Mouse (Mus musculus) hindbrain, embryonic 13.5 days (tissue): ENCODE measurements around the gene Nif3l1. TPM values are rescaled to one million over a fixed set of nuclear protein-coding genes. Genes with fewer than 3 reads are reported as not detected.
A peak's percentile ranks its signal among the peaks of the same experiment; 100 is the strongest.

ENCODE experiments used
- ATAC-seq: fragments of 200-750 bp; cut with Nextera tagmentation; 2 replicates; pipeline ENCODE4 v1.8.0; 2017; ENCODE audit warnings: moderate TSS enrichment; ENCODE audit not compliant: low FRiP score
- H3K27ac ChIP-seq: fragments of 300-500 bp; sonication (generic); 2 replicates; pipeline ENCODE4 v1.5.1; 2015; ENCODE audit warnings: inconsistent platforms, mild to moderate bottlenecking, moderate library complexity
- H3K27me3 ChIP-seq: fragments of 300-500 bp; sonication (generic); 2 replicates; pipeline ENCODE4 v1.6.1; 2015; ENCODE audit warnings: mild to moderate bottlenecking, inconsistent platforms
- H3K36me3 ChIP-seq: fragments of 300-500 bp; sonication (generic); 2 replicates; pipeline ENCODE4 v1.6.1; 2015; ENCODE audit warnings: mild to moderate bottlenecking, inconsistent platforms
- H3K4me1 ChIP-seq: fragments of 300-500 bp; sonication (generic); replicated peaks from 2 replicates; pipeline ENCODE4 v1.6.1; 2015; ENCODE audit warnings: inconsistent platforms
- H3K4me2 ChIP-seq: fragments of 300-500 bp; sonication (generic); 2 replicates; pipeline ENCODE4 v1.6.1; 2015; ENCODE audit warnings: inconsistent platforms, mild to moderate bottlenecking, moderate library complexity
- H3K4me3 ChIP-seq: fragments of 300-500 bp; sonication (generic); 2 replicates; pipeline ENCODE4 v1.5.1; 2015; ENCODE audit warnings: mild to moderate bottlenecking, inconsistent platforms
- H3K9ac ChIP-seq: fragments of 300-500 bp; sonication (generic); 2 replicates; pipeline ENCODE4 v1.6.1; 2015; ENCODE audit warnings: mild to moderate bottlenecking, inconsistent platforms
- H3K9me3 ChIP-seq: fragments of 300-500 bp; sonication (generic); 2 replicates; pipeline ENCODE4 v1.6.1; 2016; ENCODE audit warnings: inconsistent platforms
- WGBS: fragments of 180-500 bp; shearing (Covaris S2); methylation state at CpG from one replicate; pipeline ENCODE4 v1.1.7; 2015; 5-methylcytosine and 5-hydroxymethylcytosine counted together
- polyA plus RNA-seq: library from polyadenylated mRNA; unstranded; fragments of >200 nt; fragmentation: Nextera tagmentation; extraction: Ambion mirVana; gene quantifications from 2 replicates; pipeline ENCODE4 v1.2.1, GENCODE M21; 2015

Gene Nif3l1
- 53.7 and 58.9 TPM in 2 replicates for polyA plus RNA-seq

- Histone ChIP-seq H3K27me3 (no peaks in the 10 kb centered on the region), H3K36me3 (peaks cover 36% of the 10 kb centered on the region), H3K4me2 (peak within 1 kb of the TSS; percentile 77), H3K4me3 (peak within 1 kb of the TSS; percentile 61), H3K27ac (peak within 1 kb of the TSS; percentile 89), H3K4me1 (peaks cover 38% of the 10 kb centered on the region), H3K9ac (peak within 1 kb of the TSS; percentile 88), H3K9me3 (no peaks in the 10 kb centered on the region)
- under 1% methylated on average over 33 of the region's 33 CpGs for WGBS
- ATAC-seq, result peak; percentile 98
Observed at GRCm38 (mm10) chr1:58445143-58445722, at the start of gene Nif3l1, which contains the start of gene Ppil3. TSS of gene Nif3l1 (plus strand) at chr1:58445151. TSS of gene Ppil3 (minus strand) at chr1:58445486.

- Histone ChIP-seq H3K4me2 (no peak overlapping the region), H3K27ac (no peak overlapping the region)
- WGBS, result 93% methylated on average over 3 of the region's 3 CpGs
Observed at GRCm38 (mm10) chr1:58395341-58395740, 49.6 kb upstream of the Nif3l1 start.

GRCm38 (mm10) chr1:58396179-58396578 is 48.8 kb upstream of the Nif3l1 start:
- Histone ChIP-seq H3K9me3 (no peaks in the 10 kb centered on the region), H3K4me2 (no peak overlapping the region), H3K9ac (no peak overlapping the region), H3K27ac (no peak overlapping the region), H3K36me3 (peaks cover 62% of the 10 kb centered on the region), H3K27me3 (no peaks in the 10 kb centered on the region), H3K4me1 (peaks cover 24% of the 10 kb centered on the region), H3K4me3 (no peak overlapping the region)
- WGBS, result 100% methylated on average over 1 of the region's 1 CpGs
- ATAC-seq, result no peak

More at GRCm38 (mm10) chr1:58395341-58395740, 49.6 kb upstream of the Nif3l1 start:
- no peaks in the 10 kb centered on the region for H3K9me3 ChIP-seq
- no peak for ATAC-seq
- H3K4me1 ChIP-seq, result peaks cover 28% of the 10 kb centered on the region
- H3K27me3 ChIP-seq, result no peaks in the 10 kb centered on the region
- no peak overlapping the region for H3K9ac ChIP-seq
- H3K4me3 ChIP-seq, result no peak overlapping the region
- peaks cover 53% of the 10 kb centered on the region for H3K36me3 ChIP-seq

DNA sequence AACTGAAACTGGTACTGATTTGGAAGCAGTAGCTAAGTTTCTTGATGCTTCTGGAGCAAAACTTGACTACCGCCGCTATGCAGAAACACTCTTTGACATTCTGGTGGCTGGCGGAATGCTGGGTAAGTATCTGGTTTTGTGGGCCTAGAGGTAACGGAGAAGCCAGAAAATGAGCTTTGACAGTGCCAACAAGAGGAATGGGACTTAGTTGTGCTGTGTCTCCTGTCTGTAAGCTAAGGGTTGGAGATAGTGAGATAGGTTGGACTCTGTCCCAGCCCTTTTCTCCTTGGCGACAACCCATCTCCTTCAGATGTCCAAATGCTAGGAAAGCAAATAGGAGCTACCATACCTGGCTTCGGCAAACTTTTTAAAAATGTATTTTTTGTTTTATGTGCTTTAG is 47.2 kb upstream of the Nif3l1 start:
- no peak overlapping the region for H3K4me3 ChIP-seq
- peaks cover 77% of the 10 kb centered on the region for H3K36me3 ChIP-seq
- no peak overlapping the region for H3K4me2 ChIP-seq
- no peak overlapping the region for H3K9ac ChIP-seq
- WGBS, result 96% methylated on average over 6 of the region's 6 CpGs
- no peaks in the 10 kb centered on the region for H3K27me3 ChIP-seq
- no peaks in the 10 kb centered on the region for H3K9me3 ChIP-seq
- H3K27ac ChIP-seq, result no peak overlapping the region
- ATAC-seq, result no peak
- H3K4me1 ChIP-seq, result peaks cover 16% of the 10 kb centered on the region

DNA sequence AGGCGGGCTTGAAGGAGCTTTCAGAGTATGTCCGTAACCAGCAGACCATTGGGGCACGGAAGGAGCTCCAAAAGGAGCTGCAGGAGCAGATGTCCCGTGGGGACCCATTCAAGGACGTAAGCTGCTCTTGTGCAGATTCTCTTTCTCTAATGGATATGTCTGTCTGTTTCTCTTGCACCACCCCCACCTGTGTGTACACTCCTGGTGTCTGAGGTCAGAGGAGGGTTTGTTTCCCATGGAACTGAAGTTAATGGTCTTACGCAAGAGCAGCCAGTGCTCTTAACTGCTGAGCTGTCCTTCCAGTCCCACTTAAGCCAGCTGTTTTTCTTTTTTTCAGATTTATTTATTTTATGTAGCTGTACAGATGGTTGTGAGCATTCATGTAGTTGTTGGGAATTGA is 43.6 kb upstream of the Nif3l1 start:
- WGBS, result 92% methylated on average over 6 of the region's 6 CpGs

GRCm38 (mm10) chr1:58403745-58404144 is 41.2 kb upstream of the Nif3l1 start:
- H3K4me1 ChIP-seq, result no peaks in the 10 kb centered on the region
- ATAC-seq, result no peak
- H3K27me3 ChIP-seq, result no peaks in the 10 kb centered on the region
- no peak overlapping the region for H3K27ac ChIP-seq
- 95% methylated on average over 5 of the region's 5 CpGs for WGBS
- H3K9ac ChIP-seq, result no peak overlapping the region
- H3K4me2 ChIP-seq, result no peak overlapping the region
- no peak overlapping the region for H3K4me3 ChIP-seq
- peaks cover 77% of the 10 kb centered on the region for H3K36me3 ChIP-seq
- no peaks in the 10 kb centered on the region for H3K9me3 ChIP-seq

More for the DNA sequence above, 43.6 kb upstream of the Nif3l1 start:
- Histone ChIP-seq H3K27me3 (no peaks in the 10 kb centered on the region), H3K9ac (no peak overlapping the region), H3K4me1 (no peaks in the 10 kb centered on the region), H3K4me2 (no peak overlapping the region), H3K9me3 (no peaks in the 10 kb centered on the region), H3K4me3 (no peak overlapping the region), H3K36me3 (peaks cover 89% of the 10 kb centered on the region), H3K27ac (no peak overlapping the region)
- no peak for ATAC-seq

- no peaks in the 10 kb centered on the region for H3K4me1 ChIP-seq
- no peak overlapping the region for H3K27ac ChIP-seq
- peaks cover 73% of the 10 kb centered on the region for H3K36me3 ChIP-seq
- no peaks in the 10 kb centered on the region for H3K9me3 ChIP-seq
- WGBS, result 97% methylated on average over 7 of the region's 7 CpGs
- H3K9ac ChIP-seq, result no peak overlapping the region
- H3K27me3 ChIP-seq, result no peaks in the 10 kb centered on the region
- no peak overlapping the region for H3K4me3 ChIP-seq
- no peak overlapping the region for H3K4me2 ChIP-seq
- ATAC-seq, result no peak
Observed at GRCm38 (mm10) chr1:58407321-58407720, 37.6 kb upstream of the Nif3l1 start.

DNA sequence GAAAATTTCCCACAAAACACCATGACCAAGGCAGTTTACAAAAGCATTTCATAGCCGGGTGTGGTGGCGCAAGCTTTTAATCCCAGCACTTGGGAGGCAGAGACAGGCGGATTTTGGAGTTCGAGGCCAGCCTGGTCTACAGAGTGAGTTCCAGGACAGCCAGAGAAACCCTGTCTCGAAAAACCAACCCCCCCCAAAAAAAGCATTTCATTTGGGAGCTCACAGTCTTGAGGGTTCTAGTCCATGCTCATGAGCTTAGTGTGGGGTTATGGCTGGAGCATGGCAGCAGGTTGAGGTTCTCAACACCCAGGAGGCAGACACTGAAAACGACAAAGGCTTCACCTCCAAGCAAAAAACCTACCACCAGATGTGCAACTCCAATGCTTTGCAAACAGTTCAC is 36.8 kb upstream of the Nif3l1 start:
- H3K4me1 ChIP-seq, result no peaks in the 10 kb centered on the region
- ATAC-seq, result no peak
- no peak overlapping the region for H3K27ac ChIP-seq
- H3K4me3 ChIP-seq, result no peak overlapping the region
- no peaks in the 10 kb centered on the region for H3K9me3 ChIP-seq
- no peak overlapping the region for H3K4me2 ChIP-seq
- H3K27me3 ChIP-seq, result no peaks in the 10 kb centered on the region
- WGBS, result 87% methylated on average over 6 of the region's 6 CpGs
- no peak overlapping the region for H3K9ac ChIP-seq
- H3K36me3 ChIP-seq, result peaks cover 73% of the 10 kb centered on the region

- 86% methylated on average over 5 of the region's 5 CpGs for WGBS
- Histone ChIP-seq H3K27me3 (no peaks in the 10 kb centered on the region), H3K27ac (no peak overlapping the region), H3K36me3 (peaks cover 74% of the 10 kb centered on the region), H3K4me1 (no peaks in the 10 kb centered on the region), H3K9me3 (no peaks in the 10 kb centered on the region), H3K9ac (no peak overlapping the region), H3K4me3 (no peak overlapping the region), H3K4me2 (no peak overlapping the region)
- peak; percentile 50; the same call in 1 of the 2 replicates for ATAC-seq
Observed at GRCm38 (mm10) chr1:58409553-58410197, 35.3 kb upstream of the Nif3l1 start.

GRCm38 (mm10) chr1:58410198-58410588 is 34.8 kb upstream of the Nif3l1 start:
- no peak overlapping the region for H3K27ac ChIP-seq
- H3K36me3 ChIP-seq, result peaks cover 75% of the 10 kb centered on the region
- no peaks in the 10 kb centered on the region for H3K27me3 ChIP-seq

DNA sequence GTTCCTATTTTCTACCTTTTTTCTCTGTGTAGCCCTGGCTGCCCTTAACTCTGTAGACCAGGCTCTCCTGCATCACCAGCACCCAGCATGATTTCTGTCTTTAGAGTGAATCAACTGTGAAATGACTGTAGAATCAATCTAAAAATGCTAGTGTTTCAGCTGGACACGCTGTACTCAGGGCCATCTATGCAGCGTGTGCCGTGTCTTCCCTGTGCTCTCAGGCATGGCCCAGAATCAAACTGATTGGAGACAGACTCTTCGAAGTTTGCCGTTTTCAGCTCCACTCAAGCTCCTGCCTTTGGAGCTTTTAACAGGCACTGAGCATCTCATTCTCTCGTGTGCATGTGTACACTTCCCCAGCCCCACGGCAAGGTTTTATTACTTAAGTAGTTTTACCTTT is 34.2 kb upstream of the Nif3l1 start:
- Histone ChIP-seq H3K4me3 (no peak overlapping the region), H3K4me2 (no peak overlapping the region), H3K4me1 (no peaks in the 10 kb centered on the region), H3K27ac (no peak overlapping the region), H3K36me3 (peaks cover 74% of the 10 kb centered on the region), H3K9me3 (no peaks in the 10 kb centered on the region), H3K27me3 (no peaks in the 10 kb centered on the region), H3K9ac (no peak overlapping the region)
- 91% methylated on average over 7 of the region's 7 CpGs for WGBS
- ATAC-seq, result no peak

More at GRCm38 (mm10) chr1:58410198-58410588, 34.8 kb upstream of the Nif3l1 start:
- no peak for ATAC-seq
- H3K4me2 ChIP-seq, result no peak overlapping the region
- H3K4me1 ChIP-seq, result no peaks in the 10 kb centered on the region
- H3K4me3 ChIP-seq, result no peak overlapping the region
- no peaks in the 10 kb centered on the region for H3K9me3 ChIP-seq
- WGBS, result 85% methylated on average over 3 of the region's 3 CpGs
- no peak overlapping the region for H3K9ac ChIP-seq

- H3K4me2 ChIP-seq, result no peak overlapping the region
- no peaks in the 10 kb centered on the region for H3K9me3 ChIP-seq
- ATAC-seq, result no peak
- H3K4me1 ChIP-seq, result peaks cover 9% of the 10 kb centered on the region; the same call in 1 of the 2 replicates
- no peak overlapping the region for H3K27ac ChIP-seq
- 38% methylated on average over 1 of the region's 1 CpGs for WGBS
- no peak overlapping the region for H3K4me3 ChIP-seq
- H3K36me3 ChIP-seq, result peaks cover 89% of the 10 kb centered on the region
- no peak overlapping the region for H3K9ac ChIP-seq
- H3K27me3 ChIP-seq, result no peaks in the 10 kb centered on the region
Observed at GRCm38 (mm10) chr1:58415442-58415841, 29.5 kb upstream of the Nif3l1 start.

GRCm38 (mm10) chr1:58416048-58416447 is 28.9 kb upstream of the Nif3l1 start:
- no peak for ATAC-seq
- H3K27ac ChIP-seq, result no peak overlapping the region
- no peak overlapping the region for H3K9ac ChIP-seq
- no peaks in the 10 kb centered on the region for H3K9me3 ChIP-seq
- H3K4me2 ChIP-seq, result no peak overlapping the region
- peaks cover 11% of the 10 kb centered on the region for H3K4me1 ChIP-seq
- H3K36me3 ChIP-seq, result peaks cover 85% of the 10 kb centered on the region
- H3K4me3 ChIP-seq, result no peak overlapping the region
- 94% methylated on average over 2 of the region's 2 CpGs for WGBS
- H3K27me3 ChIP-seq, result no peaks in the 10 kb centered on the region
